Mouse (Mus musculus): Measurements from ENCODE around the gene Ttbk2.

- TF ChIP-seq POLR2A (IDR thresholded peaks at IDR 0.05; ENCODE audit: insufficient read depth, low read depth, low read length) (no peak), CTCF (IDR thresholded peaks at IDR 0.05; ENCODE audit: insufficient read depth, low read depth, low read length) (no peak)
Measured at GRCm38 (mm10) chr2:120730639-120731166, 119.7 kb downstream of the Ttbk2 start.
